Mouse (Mus musculus) Muller cell, postnatal 12 days (primary cell): ENCODE data around the gene Hist2h2ac.
"Not testable (repeated sequence)": the region's sequence is repeated elsewhere in the genome, so short reads cannot be mapped to it uniquely, and the experiment has no call there.

Source experiments
- DNase-seq: peaks from one replicate; pipeline ENCODE4 v3.0.0-alpha.2; 2015; ENCODE audit errors: inconsistent ontology term

Hist2h2ac gene

GRCm38 (mm10) chr3:96230404-96230803 is 9.7 kb upstream of the Hist2h2ac start:
- DNase-seq = no peak

GRCm38 (mm10) chr3:96228828-96229227 is 8.1 kb upstream of the Hist2h2ac start:
- DNase-seq = no peak

- peak; percentile 77 for DNase-seq
Observed at GRCm38 (mm10) chr3:96226695-96227648, 6.3 kb upstream of the Hist2h2ac start.

- DNase-seq = no peak
Observed at GRCm38 (mm10) chr3:96225421-96225820, 4.7 kb upstream of the Hist2h2ac start.

- DNase-seq = no peak
Observed at GRCm38 (mm10) chr3:96222774-96223173, 2.1 kb upstream of the Hist2h2ac start.

GRCm38 (mm10) chr3:96221640-96222038 is 959 bp upstream of the Hist2h2ac start:
- no peak for DNase-seq

- peak; percentile 48 for DNase-seq
Observed at GRCm38 (mm10) chr3:96220131-96220764, 432 bp downstream of the Hist2h2ac start.

GRCm38 (mm10) chr3:96219661-96220130 is 984 bp downstream of the Hist2h2ac start, which contains the start of the genes Bola1 and Hist2h2ab:
Gene Bola1, minus strand, starts transcription at chr3:96219709.
Gene Hist2h2ab, plus strand, starts transcription at chr3:96219865.
- DNase-seq = peak; percentile 87

GRCm38 (mm10) chr3:96219191-96219641 is 1.5 kb downstream of the Hist2h2ac start:
- no peak for DNase-seq

- no peak for DNase-seq
Observed at GRCm38 (mm10) chr3:96209242-96209641, 11.4 kb downstream of the Hist2h2ac start.

GRCm38 (mm10) chr3:96207819-96208218 is 12.9 kb downstream of the Hist2h2ac start:
- no peak for DNase-seq

- no peak for DNase-seq
Observed at GRCm38 (mm10) chr3:96199731-96200130, 20.9 kb downstream of the Hist2h2ac start.

GRCm38 (mm10) chr3:96198601-96199251 is 22.0 kb downstream of the Hist2h2ac start:
- not testable (repeated sequence) for DNase-seq

- no peak for DNase-seq
Observed at GRCm38 (mm10) chr3:96198181-96198580, 22.5 kb downstream of the Hist2h2ac start.

- DNase-seq = peak; percentile 85
Observed at GRCm38 (mm10) chr3:96197129-96197749, 23.4 kb downstream of the Hist2h2ac start.

- DNase-seq = no peak
Observed at GRCm38 (mm10) chr3:96196437-96197128, 24.1 kb downstream of the Hist2h2ac start.

- no peak for DNase-seq
Observed at GRCm38 (mm10) chr3:96195616-96196313, 24.9 kb downstream of the Hist2h2ac start.

GRCm38 (mm10) chr3:96194966-96195365 is 25.7 kb downstream of the Hist2h2ac start:
- DNase-seq = no peak

GRCm38 (mm10) chr3:96192977-96193376 is 27.7 kb downstream of the Hist2h2ac start:
- DNase-seq = no peak

GRCm38 (mm10) chr3:96182382-96182776 is 38.3 kb downstream of the Hist2h2ac start:
- no peak for DNase-seq
